Mouse (Mus musculus) lung, embryonic 16.5 days (tissue): ENCODE data around the gene Stpg2. TPM values are rescaled to one million over a fixed set of nuclear protein-coding genes. Genes with fewer than 3 reads are reported as not detected.

Source experiments
- ATAC-seq: fragments of 200-750 bp; cut with Nextera tagmentation; 2 replicates; pipeline ENCODE4 v1.8.0; 2017; ENCODE audit warnings: low read depth, mild to moderate bottlenecking, moderate library complexity
- H3K27ac ChIP-seq: fragments of 300-500 bp; sonication (generic); 2 replicates; pipeline ENCODE4 v1.5.1; 2014; ENCODE audit warnings: mild to moderate bottlenecking, control low read depth, low read length
- H3K27me3 ChIP-seq: fragments of 300-500 bp; sonication (generic); 2 replicates; pipeline ENCODE4 v1.6.1; 2014; ENCODE audit warnings: low read depth, low read length, mixed read lengths; ENCODE audit not compliant: control insufficient read depth, insufficient read depth
- H3K36me3 ChIP-seq: fragments of 300-500 bp; sonication (generic); 2 replicates; pipeline ENCODE4 v1.6.1; 2014; ENCODE audit warnings: low read length; ENCODE audit not compliant: control insufficient read depth, insufficient read depth
- H3K4me1 ChIP-seq: fragments of 300-500 bp; sonication (generic); replicated peaks from 2 replicates; pipeline ENCODE4 v1.6.1; 2014; ENCODE audit warnings: low read length, mixed read lengths; ENCODE audit not compliant: control insufficient read depth, insufficient read depth
- H3K4me2 ChIP-seq: fragments of 300-500 bp; sonication (generic); 2 replicates; pipeline ENCODE4 v1.6.1; 2014; ENCODE audit warnings: low read depth, low read length, control low read depth
- H3K4me3 ChIP-seq: fragments of 300-500 bp; sonication (generic); 2 replicates; pipeline ENCODE4 v1.5.1; 2014; ENCODE audit warnings: mild to moderate bottlenecking, low read length, control low read depth
- H3K9ac ChIP-seq: fragments of 300-500 bp; sonication (generic); 2 replicates; pipeline ENCODE4 v1.6.1; 2014; ENCODE audit warnings: low read length, control low read depth
- H3K9me3 ChIP-seq: fragments of 300-500 bp; sonication (generic); 2 replicates; pipeline ENCODE4 v1.6.1; 2016; ENCODE audit warnings: low read length; ENCODE audit not compliant: control insufficient read depth
- WGBS: fragments of 180-500 bp; shearing (Covaris S2); extraction: QIAGEN DNeasy Blood & Tissue Kit; methylation state at CpG from one replicate; pipeline ENCODE4 v1.1.7; 2014; 5-methylcytosine and 5-hydroxymethylcytosine counted together
- polyA plus RNA-seq: library from polyadenylated mRNA; unstranded; fragments of >200 nt; fragmentation: Nextera tagmentation; extraction: Ambion mirVana; gene quantifications from 2 replicates; pipeline ENCODE4 v1.2.1, GENCODE M21; 2015

Stpg2 gene
- polyA plus RNA-seq = not detected in 2 replicates

DNA sequence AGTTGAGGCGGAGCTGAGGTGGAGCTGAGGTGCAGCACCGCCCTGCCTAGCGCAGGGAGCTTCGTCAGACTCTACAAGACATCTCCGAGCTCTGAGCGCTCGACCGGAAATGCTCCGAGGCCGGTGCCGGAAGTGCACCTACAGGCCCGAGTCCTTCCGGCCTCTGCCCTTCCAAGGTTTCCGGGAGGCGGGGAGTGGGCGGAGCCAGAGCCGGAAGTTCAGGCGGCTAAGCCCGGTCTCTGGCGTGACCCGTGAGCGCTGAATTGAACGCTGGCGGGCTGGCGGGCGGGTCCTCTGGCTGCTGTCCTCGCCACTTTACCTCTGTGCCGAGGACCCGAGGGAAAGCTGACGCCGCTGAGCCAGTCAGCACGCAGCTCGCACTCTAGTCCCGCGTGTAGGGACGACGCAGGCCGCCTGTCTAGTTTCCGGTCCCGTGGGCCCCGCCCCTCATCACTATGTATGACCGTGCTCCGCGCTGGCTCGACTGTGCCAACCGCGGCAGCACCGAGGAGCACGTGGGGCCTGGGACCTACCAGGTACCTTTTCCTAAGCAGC is at the start of gene Stpg2:
Stpg2 (plus strand) TSS at position 251 of the 555 bp plus-strand sequence.
- WGBS = under 1% methylated on average over 49 of the region's 49 CpGs
- H3K27ac ChIP-seq = peak within 1 kb of the TSS; percentile 91
- no peaks in the 10 kb centered on the region for H3K36me3 ChIP-seq
- ATAC-seq = peak; percentile 98
- H3K4me3 ChIP-seq = peak within 1 kb of the TSS; percentile 73
- H3K9ac ChIP-seq = peak within 1 kb of the TSS; percentile 75
- H3K4me2 ChIP-seq = peak within 1 kb of the TSS; percentile 97
- H3K27me3 ChIP-seq = peaks cover 8% of the 10 kb centered on the region
- peaks cover 2% of the 10 kb centered on the region; the same call in 1 of the 2 replicates for H3K9me3 ChIP-seq
- no peaks in the 10 kb centered on the region for H3K4me1 ChIP-seq

DNA sequence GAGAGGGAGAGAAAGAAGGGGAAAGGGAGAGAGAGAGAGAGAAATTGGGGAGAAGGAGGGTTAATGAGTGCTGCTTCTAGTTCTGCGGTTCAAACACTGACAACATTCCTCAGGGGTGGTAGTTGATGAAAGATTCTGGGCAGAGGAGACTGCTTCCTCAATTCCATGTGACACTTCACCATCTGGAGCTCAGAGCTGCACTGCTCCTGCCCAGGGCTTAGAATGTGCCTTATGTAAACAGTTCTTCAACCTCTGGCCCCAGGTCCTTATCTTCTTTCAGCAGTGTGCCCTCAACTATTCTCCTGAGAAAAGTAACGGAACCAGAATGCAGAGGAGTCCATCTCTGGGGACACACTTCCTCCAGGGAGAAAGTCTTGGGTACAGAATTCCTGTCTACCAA is 43.3 kb upstream of the Stpg2 start:
- WGBS = 12% methylated on average over 2 of the region's 2 CpGs
- Histone ChIP-seq H3K4me2 (no peak overlapping the region), H3K27me3 (no peaks in the 10 kb centered on the region), H3K27ac (peak overlapping the region; percentile 44), H3K4me1 (no peaks in the 10 kb centered on the region), H3K9ac (no peak overlapping the region), H3K9me3 (no peaks in the 10 kb centered on the region), H3K4me3 (no peak overlapping the region), H3K36me3 (no peaks in the 10 kb centered on the region)
- peak; percentile 89 for ATAC-seq

DNA sequence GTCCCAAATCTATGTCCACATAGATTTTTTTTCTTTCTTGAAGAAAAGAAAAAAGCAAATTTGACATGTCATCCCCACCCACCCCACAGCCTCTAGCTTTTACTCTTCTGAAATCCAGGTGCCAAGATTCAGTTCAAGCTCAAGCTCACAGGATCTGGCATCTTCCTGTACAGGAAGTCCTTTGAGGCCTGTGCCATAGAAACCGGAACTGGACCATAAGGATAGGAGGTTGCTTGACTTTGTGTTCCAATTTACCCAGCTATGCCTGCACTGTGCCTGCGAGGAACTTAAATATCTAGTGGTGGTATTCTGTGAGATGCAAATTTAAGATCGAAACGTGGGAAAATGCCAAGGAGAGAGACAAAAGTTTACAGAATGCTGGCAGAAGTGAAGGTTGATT is 42.8 kb upstream of the Stpg2 start:
- peak; percentile 59 for ATAC-seq
- H3K36me3 ChIP-seq = no peaks in the 10 kb centered on the region
- no peak overlapping the region for H3K27ac ChIP-seq
- H3K27me3 ChIP-seq = no peaks in the 10 kb centered on the region
- H3K4me2 ChIP-seq = no peak overlapping the region
- no peak overlapping the region for H3K9ac ChIP-seq
- H3K4me3 ChIP-seq = no peak overlapping the region
- 64% methylated on average over 4 of the region's 4 CpGs for WGBS
- H3K9me3 ChIP-seq = no peaks in the 10 kb centered on the region
- no peaks in the 10 kb centered on the region for H3K4me1 ChIP-seq

DNA sequence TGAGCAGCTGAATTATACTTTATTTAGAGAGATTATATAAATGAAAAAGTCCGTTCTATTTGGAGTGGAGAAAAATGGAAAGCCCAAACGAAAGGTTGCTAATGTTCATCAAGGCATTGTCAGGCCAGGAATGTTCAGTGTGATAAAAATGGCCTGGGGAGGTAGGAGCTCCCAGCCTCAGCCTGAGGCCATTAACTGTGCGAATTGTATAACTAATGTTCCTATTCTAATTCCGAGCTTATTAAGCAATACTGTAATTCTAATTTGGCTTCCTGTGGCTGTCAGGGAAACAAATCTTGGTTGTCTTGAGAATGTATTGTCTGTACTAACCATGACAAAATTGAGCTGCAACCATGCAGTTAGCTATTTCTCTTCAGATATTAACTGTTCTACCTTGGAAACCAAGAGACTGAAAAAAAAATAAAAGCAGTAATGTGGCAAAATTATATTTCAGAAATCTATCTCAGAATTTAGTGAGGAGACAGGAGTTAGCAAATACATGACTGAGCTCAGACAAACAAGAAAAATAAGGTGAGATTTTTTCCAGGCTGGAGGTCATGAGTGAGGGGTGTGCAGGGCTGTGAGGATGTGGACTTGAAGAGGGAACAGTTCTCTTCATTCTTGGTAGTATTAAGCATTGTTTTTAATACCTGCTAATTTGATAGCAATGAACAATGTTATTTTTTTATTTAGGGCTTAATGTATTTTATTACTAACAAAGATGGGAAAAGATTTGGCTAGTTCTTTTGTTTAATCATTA is 36.8 kb upstream of the Stpg2 start:
- no peak overlapping the region for H3K4me3 ChIP-seq
- H3K9me3 ChIP-seq = no peaks in the 10 kb centered on the region
- H3K9ac ChIP-seq = no peak overlapping the region
- no peak for ATAC-seq
- H3K4me2 ChIP-seq = no peak overlapping the region
- WGBS = 55% methylated on average over 4 of the region's 4 CpGs
- H3K27me3 ChIP-seq = no peaks in the 10 kb centered on the region
- no peaks in the 10 kb centered on the region for H3K36me3 ChIP-seq
- H3K4me1 ChIP-seq = no peaks in the 10 kb centered on the region
- H3K27ac ChIP-seq = no peak overlapping the region

DNA sequence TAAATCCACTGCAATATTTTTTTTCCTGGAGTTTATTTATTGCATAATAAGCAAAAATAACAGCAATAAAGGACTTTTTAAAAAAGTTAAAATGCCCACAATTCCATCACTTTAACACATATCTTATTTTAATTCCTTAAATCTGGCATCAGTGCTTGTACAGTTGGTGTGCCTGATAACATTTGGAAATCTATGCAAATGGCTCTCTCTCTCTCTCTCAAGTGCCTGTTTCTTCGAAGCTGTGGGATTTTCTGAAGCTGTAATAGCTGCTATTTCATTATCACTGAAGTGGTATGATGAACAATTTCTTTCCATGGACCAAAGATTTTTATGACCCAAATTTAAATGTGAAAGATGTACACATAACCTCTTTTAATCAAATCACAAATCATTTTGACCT is 35.8 kb upstream of the Stpg2 start:
- Histone ChIP-seq H3K27me3 (no peaks in the 10 kb centered on the region), H3K4me1 (no peaks in the 10 kb centered on the region), H3K4me3 (no peak overlapping the region), H3K9me3 (no peaks in the 10 kb centered on the region), H3K4me2 (no peak overlapping the region), H3K36me3 (no peaks in the 10 kb centered on the region), H3K27ac (no peak overlapping the region), H3K9ac (no peak overlapping the region)
- WGBS = 54% methylated on average over 1 of the region's 1 CpGs
- no peak for ATAC-seq

DNA sequence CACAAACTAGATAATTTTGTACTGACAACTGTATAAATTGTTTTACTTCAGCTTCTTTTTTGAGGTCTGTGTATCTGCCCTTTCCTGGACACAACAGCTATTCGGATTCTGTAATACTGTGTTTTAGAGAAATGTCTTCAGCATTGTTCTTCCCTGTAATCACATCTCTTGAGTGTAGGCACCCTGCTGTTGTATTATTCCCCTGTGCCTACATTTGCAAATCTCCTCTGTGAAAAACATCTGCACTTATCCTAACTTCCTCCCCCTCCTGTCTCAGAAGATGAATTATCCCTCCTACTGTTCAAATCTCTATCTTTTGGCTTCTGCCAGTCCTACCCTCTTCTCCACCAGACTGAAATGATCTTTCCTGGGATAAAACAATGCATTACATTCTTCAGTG is 28.6 kb upstream of the Stpg2 start:
- Histone ChIP-seq H3K27ac (no peak overlapping the region), H3K9ac (no peak overlapping the region), H3K4me1 (no peaks in the 10 kb centered on the region), H3K36me3 (no peaks in the 10 kb centered on the region), H3K4me2 (no peak overlapping the region), H3K9me3 (no peaks in the 10 kb centered on the region), H3K4me3 (no peak overlapping the region), H3K27me3 (no peaks in the 10 kb centered on the region)
- WGBS = 71% methylated on average over 1 of the region's 1 CpGs
- no peak for ATAC-seq

DNA sequence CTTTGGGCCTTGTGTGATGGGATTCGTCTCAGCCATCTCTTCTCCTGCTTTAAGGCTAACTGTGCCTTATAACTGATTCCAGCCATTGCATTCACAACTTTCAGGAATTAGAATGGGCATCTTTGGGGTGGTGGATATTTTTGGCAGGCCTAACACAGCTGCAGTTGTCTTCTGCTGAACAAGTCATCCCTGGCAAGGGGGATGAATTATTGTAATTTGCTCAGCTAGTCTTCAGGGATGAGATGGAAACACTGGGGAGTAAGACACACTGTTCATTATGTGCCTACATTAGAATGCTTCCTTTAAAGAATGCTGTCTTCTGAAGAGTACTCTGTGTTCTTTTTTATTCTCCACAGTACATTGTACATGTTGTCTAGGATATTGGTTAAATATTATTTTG is 14.0 kb upstream of the Stpg2 start:
- Histone ChIP-seq H3K4me3 (no peak overlapping the region), H3K36me3 (no peaks in the 10 kb centered on the region), H3K27ac (no peak overlapping the region), H3K9ac (no peak overlapping the region), H3K4me2 (no peak overlapping the region), H3K4me1 (no peaks in the 10 kb centered on the region), H3K9me3 (no peaks in the 10 kb centered on the region), H3K27me3 (no peaks in the 10 kb centered on the region)
- no peak for ATAC-seq
- WGBS = 65% methylated on average over 1 of the region's 1 CpGs

DNA sequence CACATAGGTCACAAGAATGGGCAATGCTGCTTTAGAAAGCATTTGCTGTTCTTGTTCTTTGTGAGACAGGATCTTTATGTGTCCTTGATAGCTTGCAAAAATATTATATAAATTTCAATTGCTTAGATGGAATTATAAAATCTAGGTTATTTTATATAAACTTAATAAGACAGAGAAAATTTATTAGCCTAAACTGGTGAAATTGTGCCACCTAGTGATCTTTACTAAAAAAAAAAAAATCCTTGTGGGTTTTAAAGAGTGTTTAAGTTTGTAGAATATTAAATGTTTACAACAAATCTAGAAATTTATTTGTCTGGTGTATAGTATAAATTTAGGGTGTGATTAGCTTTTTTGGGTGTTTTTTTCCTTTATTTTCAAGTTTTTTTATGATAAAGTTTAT is 11.6 kb upstream of the Stpg2 start:
- Histone ChIP-seq H3K27ac (no peak overlapping the region), H3K4me3 (no peak overlapping the region)
- ATAC-seq = no peak

DNA sequence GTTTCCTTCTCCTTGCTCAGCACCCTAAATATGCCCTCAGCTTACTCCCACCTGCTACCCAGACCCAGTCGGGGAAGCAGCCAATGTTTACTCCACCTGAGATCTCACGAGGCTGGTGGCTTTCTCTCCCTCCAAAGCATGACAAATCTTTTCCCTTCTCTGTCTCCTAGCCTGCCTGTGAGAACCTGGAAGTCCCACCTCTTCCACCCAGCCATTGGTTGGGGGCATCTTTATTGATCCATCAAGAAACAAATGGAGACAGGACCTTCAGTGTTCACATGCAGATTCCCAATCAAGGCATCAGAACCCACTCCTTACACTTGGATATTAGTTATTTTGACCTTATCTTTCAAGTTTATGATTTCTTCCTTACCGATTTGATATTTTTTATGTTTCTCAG is 7.1 kb upstream of the Stpg2 start:
- no peak overlapping the region for H3K4me3 ChIP-seq
- peaks cover 6% of the 10 kb centered on the region for H3K27me3 ChIP-seq
- H3K27ac ChIP-seq = no peak overlapping the region
- ATAC-seq = no peak
- no peak overlapping the region for H3K4me2 ChIP-seq
- no peaks in the 10 kb centered on the region for H3K36me3 ChIP-seq
- no peak overlapping the region for H3K9ac ChIP-seq
- H3K9me3 ChIP-seq = no peaks in the 10 kb centered on the region
- no peaks in the 10 kb centered on the region for H3K4me1 ChIP-seq
- 53% methylated on average over 3 of the region's 3 CpGs for WGBS

More for the DNA sequence above, 11.6 kb upstream of the Stpg2 start:
- Histone ChIP-seq H3K9me3 (no peaks in the 10 kb centered on the region), H3K27me3 (no peaks in the 10 kb centered on the region), H3K4me2 (no peak overlapping the region), H3K36me3 (no peaks in the 10 kb centered on the region), H3K4me1 (no peaks in the 10 kb centered on the region), H3K9ac (no peak overlapping the region)
